Mouse (Mus musculus) neural tube, embryonic 12.5 days (tissue): ENCODE measurements at regions not wholly inside any gene's neighbourhood (a gene's known extent, or its start where the extent isn't known, plus 50 kb on each side); places are given as distances from the start of the nearest gene placed in this dataset.
A peak's percentile ranks its signal among the peaks of the same experiment; 100 is the strongest.

Experiments used
- ATAC-seq: fragments of 200-750 bp; cut with Nextera tagmentation; 2 replicates; pipeline ENCODE4 v1.8.0; 2017; ENCODE audit warnings: low read depth, mild to moderate bottlenecking, moderate TSS enrichment, moderate library complexity; ENCODE audit not compliant: low FRiP score
- H3K27ac ChIP-seq: fragments of 300-500 bp; sonication (generic); 2 replicates; pipeline ENCODE4 v1.5.1; 2016
- H3K27me3 ChIP-seq: fragments of 300-500 bp; sonication (generic); replicated peaks from 2 replicates; pipeline ENCODE4 v1.6.1; 2016; ENCODE audit warnings: mild to moderate bottlenecking
- H3K36me3 ChIP-seq: fragments of 300-500 bp; sonication (generic); 2 replicates; pipeline ENCODE4 v1.6.1; 2016; ENCODE audit warnings: mild to moderate bottlenecking
- H3K4me1 ChIP-seq: fragments of 300-500 bp; sonication (generic); 2 replicates; pipeline ENCODE4 v1.6.1; 2016
- H3K4me2 ChIP-seq: fragments of 300-500 bp; sonication (generic); replicated peaks from 2 replicates; pipeline ENCODE4 v1.6.1; 2016; ENCODE audit warnings: mild to moderate bottlenecking
- H3K4me3 ChIP-seq: fragments of 300-500 bp; sonication (generic); 2 replicates; pipeline ENCODE4 v1.5.1; 2016
- H3K9ac ChIP-seq: fragments of 300-500 bp; sonication (generic); 2 replicates; pipeline ENCODE4 v1.6.1; 2016; ENCODE audit warnings: mild to moderate bottlenecking
- H3K9me3 ChIP-seq: fragments of 300-500 bp; sonication (generic); 2 replicates; pipeline ENCODE4 v1.6.1; 2016; ENCODE audit warnings: mild to moderate bottlenecking
- WGBS: fragments of 180-500 bp; shearing (Covaris S2); methylation state at CpG from one replicate; pipeline ENCODE4 v1.1.7; 2016; 5-methylcytosine and 5-hydroxymethylcytosine counted together

DNA sequence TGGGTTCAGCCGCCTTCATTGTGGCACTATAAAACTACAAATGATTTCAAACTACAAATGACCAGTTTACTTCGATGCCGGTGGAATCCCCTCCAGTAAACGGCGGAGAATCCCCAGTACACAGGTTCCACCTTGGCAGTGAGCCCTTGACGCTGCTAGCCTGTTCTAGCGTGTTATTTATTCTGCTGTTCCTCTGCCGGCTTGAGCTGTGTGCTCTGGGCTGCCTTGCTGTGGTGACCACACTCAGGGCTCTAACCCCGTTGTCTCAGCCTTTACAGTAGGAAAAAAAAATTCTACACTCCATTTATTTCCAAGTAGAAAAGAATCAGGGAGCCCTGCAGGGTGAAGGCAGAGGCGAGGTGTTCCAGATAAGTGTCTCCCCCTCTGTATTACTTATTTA, 80.1 kb upstream of the Pcdh8 start:
- H3K4me2 ChIP-seq: no peak overlapping the region
- ATAC-seq: no peak
- H3K4me3 ChIP-seq: no peak overlapping the region
- no peaks in the 10 kb centered on the region; the same call in none of the 2 replicates for H3K27me3 ChIP-seq
- WGBS: 77% methylated on average over 10 of the region's 10 CpGs
- H3K9me3 ChIP-seq: no peaks in the 10 kb centered on the region
- no peak overlapping the region for H3K27ac ChIP-seq
- no peaks in the 10 kb centered on the region for H3K36me3 ChIP-seq
- peaks cover 11% of the 10 kb centered on the region; the same call in 1 of the 2 replicates for H3K4me1 ChIP-seq
- H3K9ac ChIP-seq: no peak overlapping the region

DNA sequence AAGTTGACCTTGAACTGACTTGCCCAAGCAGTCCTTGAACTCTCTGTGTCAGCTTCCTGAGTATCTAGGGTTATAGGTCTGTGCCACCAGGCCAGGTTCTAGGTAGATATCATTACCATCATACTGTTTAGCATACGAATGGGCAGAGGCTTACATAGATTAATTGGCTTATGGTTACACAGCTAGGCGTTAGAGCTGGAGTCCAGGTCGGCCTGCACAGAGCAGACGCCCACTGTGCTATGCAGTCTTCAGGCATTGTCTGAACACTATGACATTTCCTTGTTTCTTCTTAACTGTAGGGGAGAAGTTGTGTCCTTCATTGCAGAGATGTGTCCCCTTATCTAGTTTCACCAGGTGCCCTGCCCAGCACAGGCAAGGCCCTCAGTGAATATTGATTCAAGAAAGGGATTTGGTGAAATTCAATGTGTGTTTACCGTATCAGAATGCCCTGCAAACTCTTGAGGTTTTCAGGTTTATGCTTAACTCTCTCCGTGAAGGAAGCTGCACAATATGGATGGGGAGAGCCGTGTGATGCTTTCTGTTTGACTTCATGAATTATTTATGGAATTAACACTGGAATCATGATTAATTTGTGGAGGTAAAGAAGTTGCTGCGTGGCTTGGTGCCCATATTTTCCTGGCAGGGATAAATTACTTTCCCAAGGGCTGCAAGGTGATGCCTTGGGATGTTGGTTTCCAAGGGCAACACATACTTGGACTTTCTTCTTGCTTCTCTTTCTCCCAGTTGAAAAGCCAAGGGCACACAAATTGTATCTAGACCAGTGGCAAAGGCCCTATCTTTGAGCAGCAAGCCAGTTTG, 78.7 kb upstream of the Pcdh8 start:
- ATAC-seq: no peak
- H3K4me3 ChIP-seq: no peak overlapping the region
- no peaks in the 10 kb centered on the region for H3K36me3 ChIP-seq
- H3K9me3 ChIP-seq: no peaks in the 10 kb centered on the region
- no peak overlapping the region for H3K27ac ChIP-seq
- no peak overlapping the region for H3K4me2 ChIP-seq
- H3K4me1 ChIP-seq: peaks cover 11% of the 10 kb centered on the region; the same call in 1 of the 2 replicates
- whole genome bisulfite sequencing: 62% methylated on average over 8 of the region's 8 CpGs
- no peak overlapping the region for H3K9ac ChIP-seq
- H3K27me3 ChIP-seq: no peaks in the 10 kb centered on the region; the same call in none of the 2 replicates

DNA sequence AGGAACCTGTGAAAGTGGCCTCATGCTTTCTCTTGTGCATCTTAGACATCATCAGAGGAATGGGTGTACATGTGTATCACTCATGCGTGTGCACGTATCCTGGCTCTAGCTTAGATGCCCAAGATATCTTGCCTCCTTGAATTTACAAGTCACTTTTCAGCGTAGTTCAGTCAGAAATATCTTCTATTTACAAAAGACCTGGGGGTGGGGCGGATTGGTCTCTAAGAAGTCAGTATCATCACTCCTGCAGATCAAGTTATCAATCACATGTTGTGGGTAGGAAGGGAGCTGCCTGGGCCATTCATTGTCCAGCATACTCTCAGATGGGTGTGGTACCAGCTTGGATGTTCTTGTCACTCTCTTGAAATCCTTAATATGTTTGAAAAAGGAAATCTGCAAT, 77.0 kb upstream of the Pcdh8 start:
- Histone ChIP-seq H3K4me1 (peaks cover 11% of the 10 kb centered on the region; the same call in 1 of the 2 replicates), H3K27ac (no peak overlapping the region), H3K27me3 (no peaks in the 10 kb centered on the region; the same call in none of the 2 replicates), H3K4me3 (no peak overlapping the region), H3K4me2 (no peak overlapping the region), H3K36me3 (no peaks in the 10 kb centered on the region), H3K9me3 (no peaks in the 10 kb centered on the region), H3K9ac (no peak overlapping the region)
- no peak for ATAC-seq
- WGBS: 89% methylated on average over 4 of the region's 4 CpGs

DNA sequence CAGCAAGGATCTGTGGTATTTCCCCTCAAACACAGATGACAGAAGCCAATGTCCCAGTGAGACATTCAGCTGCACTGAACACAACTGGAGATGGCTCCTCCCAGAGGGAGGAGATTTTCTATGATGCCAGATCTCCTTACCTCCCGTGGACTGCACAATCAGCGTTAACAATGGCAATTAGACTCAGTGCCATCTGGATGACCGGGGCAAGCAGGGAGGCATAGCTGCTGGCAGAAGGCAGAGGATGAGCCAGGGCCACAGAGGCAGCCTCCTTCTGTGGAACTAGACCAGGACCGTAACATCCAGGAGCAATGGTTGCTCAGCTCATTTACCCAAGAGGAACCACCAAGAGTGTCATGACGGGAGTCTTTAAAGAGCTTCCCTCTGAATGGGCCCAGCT, 73.2 kb upstream of the Pcdh8 start:
- ATAC-seq: no peak
- Histone ChIP-seq H3K9ac (no peak overlapping the region), H3K36me3 (no peaks in the 10 kb centered on the region), H3K27me3 (no peaks in the 10 kb centered on the region; the same call in 1 of the 2 replicates), H3K27ac (no peak overlapping the region), H3K4me1 (no peaks in the 10 kb centered on the region), H3K9me3 (no peaks in the 10 kb centered on the region), H3K4me2 (no peak overlapping the region), H3K4me3 (no peak overlapping the region)
- WGBS: 56% methylated on average over 5 of the region's 5 CpGs

DNA sequence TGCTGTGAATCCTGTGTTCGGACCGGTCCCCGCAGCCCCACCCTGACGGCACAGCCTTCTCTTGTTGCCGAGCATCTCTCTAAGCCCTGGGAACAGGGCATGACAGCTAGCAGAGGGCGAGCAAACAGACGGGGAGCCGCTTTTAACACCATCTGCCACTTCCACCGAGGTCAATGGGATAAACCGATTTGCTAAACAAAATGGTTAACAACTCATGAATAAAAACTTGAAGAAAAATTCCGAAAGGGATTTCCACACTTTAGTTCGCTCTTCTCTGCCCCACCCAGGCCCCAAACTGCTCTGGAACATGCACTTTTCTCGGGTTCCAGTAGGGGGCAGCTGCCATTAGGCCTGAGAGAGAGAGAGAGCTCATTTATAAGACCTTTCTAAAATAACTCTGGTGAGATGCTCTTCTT, 72.0 kb upstream of the Pcdh8 start:
- Histone ChIP-seq H3K27ac (no peak overlapping the region), H3K36me3 (no peaks in the 10 kb centered on the region), H3K27me3 (no peaks in the 10 kb centered on the region; the same call in 1 of the 2 replicates), H3K9me3 (no peaks in the 10 kb centered on the region), H3K9ac (no peak overlapping the region), H3K4me2 (peak overlapping the region; percentile 22; the same call in 1 of the 2 replicates), H3K4me1 (no peaks in the 10 kb centered on the region), H3K4me3 (no peak overlapping the region)
- ATAC-seq: peak; percentile 65; the same call in 1 of the 2 replicates
- 7% methylated on average over 13 of the region's 13 CpGs for WGBS

DNA sequence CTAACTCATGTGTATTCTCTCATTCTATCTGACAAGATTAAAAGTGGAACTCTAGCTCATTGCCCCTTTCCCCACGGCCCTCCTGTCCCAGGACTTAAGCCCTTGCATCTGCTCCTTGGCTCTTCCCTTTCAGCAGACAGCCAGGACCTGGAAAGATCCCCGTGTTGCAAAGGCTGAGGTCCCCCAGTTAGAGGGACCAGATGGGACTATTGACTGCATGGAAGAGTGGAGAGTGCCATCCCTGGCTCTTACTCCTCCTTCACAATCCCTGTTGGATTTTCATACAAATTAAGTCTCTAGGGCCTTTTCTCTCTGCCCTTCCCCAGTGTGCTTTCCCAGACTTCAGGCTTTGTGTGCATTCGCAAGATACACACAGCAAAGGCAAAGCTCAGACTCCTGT, 71.6 kb upstream of the Pcdh8 start:
- no peaks in the 10 kb centered on the region for H3K9me3 ChIP-seq
- H3K9ac ChIP-seq: no peak overlapping the region
- H3K4me3 ChIP-seq: no peak overlapping the region
- no peaks in the 10 kb centered on the region; the same call in 1 of the 2 replicates for H3K27me3 ChIP-seq
- H3K36me3 ChIP-seq: no peaks in the 10 kb centered on the region
- no peak for ATAC-seq
- peak overlapping the region; percentile 22; the same call in 1 of the 2 replicates for H3K4me2 ChIP-seq
- no peak overlapping the region for H3K27ac ChIP-seq
- WGBS: 30% methylated on average over 3 of the region's 3 CpGs
- H3K4me1 ChIP-seq: no peaks in the 10 kb centered on the region

DNA sequence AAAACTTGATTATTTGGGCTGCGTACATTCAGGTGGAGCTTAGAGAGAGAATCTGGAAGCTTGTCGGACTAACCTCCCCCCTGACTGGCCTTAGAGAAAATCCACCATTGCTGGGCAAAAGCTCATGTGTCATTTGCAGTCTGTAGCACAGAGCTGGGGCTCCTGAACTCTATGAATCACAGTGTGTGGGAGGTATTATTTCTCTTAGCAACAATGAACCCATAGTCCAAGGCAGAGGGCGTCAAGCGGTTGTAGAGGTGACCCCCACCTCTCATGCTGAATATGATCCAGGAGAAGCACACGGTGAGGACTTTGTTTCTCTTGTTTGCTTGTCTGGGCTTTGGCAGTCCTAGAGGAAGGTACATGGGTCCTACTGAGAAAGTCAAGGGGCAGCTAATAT, 66.0 kb upstream of the Pcdh8 start:
- Histone ChIP-seq H3K4me1 (no peaks in the 10 kb centered on the region), H3K9me3 (no peaks in the 10 kb centered on the region), H3K4me3 (no peak overlapping the region), H3K36me3 (no peaks in the 10 kb centered on the region), H3K9ac (no peak overlapping the region), H3K27me3 (no peaks in the 10 kb centered on the region), H3K27ac (no peak overlapping the region), H3K4me2 (no peak overlapping the region)
- ATAC-seq: no peak
- WGBS: 50% methylated on average over 5 of the region's 5 CpGs

DNA sequence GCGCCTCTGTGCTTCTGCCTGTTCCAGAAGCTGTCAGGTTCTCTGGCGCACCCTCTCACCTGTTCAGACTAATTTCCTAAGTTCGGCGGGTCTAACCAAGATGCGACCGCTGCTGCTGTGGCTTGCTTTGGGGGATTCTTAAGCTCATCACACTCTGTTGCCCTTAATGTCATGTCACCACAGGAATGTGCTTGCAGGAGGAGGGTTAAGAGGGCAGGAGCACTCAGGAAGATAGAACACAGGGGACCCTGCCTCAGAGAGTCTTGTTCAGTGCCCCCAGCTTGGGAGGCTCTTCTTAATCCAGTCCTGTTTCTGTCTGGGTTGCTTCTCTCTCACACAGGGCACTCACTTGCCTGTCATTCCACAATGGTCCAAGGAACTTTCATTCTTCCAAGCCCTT, 65.1 kb upstream of the Pcdh8 start:
- Histone ChIP-seq H3K27ac (no peak overlapping the region), H3K9ac (no peak overlapping the region), H3K4me1 (no peaks in the 10 kb centered on the region), H3K4me2 (no peak overlapping the region), H3K27me3 (no peaks in the 10 kb centered on the region), H3K4me3 (no peak overlapping the region), H3K36me3 (no peaks in the 10 kb centered on the region), H3K9me3 (no peaks in the 10 kb centered on the region)
- ATAC-seq: no peak
- 92% methylated on average over 5 of the region's 6 CpGs for WGBS

DNA sequence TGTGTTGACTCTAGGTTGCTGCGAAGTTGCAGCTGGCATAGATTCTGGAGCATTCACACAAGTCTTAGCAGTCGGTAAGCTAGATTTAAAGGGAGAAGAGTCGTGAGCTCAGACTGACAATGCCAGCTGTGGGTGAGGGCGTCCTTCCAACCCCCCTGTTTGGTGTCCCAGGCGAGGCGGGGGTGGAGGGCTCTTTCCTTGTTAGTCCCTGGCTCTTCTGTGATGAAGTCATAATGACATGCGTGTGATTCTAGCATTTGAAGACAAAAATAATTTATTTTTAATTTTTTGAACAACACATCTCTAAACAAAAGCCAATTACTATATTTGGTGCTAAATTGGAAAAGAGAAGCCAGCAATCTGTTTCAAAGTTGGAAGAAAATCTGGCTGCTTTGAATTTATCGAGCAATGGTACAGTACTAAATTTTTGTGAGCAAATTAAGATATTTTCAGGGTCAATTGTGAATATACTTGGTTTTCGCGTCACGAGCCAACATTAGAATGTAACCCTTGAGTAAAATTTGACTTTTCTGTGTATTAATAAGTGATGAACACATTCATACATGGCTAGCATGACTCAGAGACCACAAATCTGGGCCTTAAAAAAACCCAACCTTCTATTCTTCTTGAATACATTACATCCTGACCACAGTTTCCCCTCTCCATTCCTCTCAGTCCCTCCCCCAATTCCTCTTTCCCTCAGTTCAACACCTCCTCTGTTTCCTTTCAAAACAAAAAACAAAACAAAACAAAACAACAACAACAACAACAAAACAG, 53.7 kb upstream of the Pcdh8 start:
- WGBS: 93% methylated on average over 11 of the region's 11 CpGs
- no peak for ATAC-seq
- Histone ChIP-seq H3K4me2 (no peak overlapping the region), H3K36me3 (no peaks in the 10 kb centered on the region), H3K9ac (no peak overlapping the region), H3K27me3 (no peaks in the 10 kb centered on the region), H3K4me3 (no peak overlapping the region), H3K27ac (no peak overlapping the region), H3K4me1 (peaks cover 5% of the 10 kb centered on the region; the same call in 1 of the 2 replicates), H3K9me3 (no peaks in the 10 kb centered on the region)

DNA sequence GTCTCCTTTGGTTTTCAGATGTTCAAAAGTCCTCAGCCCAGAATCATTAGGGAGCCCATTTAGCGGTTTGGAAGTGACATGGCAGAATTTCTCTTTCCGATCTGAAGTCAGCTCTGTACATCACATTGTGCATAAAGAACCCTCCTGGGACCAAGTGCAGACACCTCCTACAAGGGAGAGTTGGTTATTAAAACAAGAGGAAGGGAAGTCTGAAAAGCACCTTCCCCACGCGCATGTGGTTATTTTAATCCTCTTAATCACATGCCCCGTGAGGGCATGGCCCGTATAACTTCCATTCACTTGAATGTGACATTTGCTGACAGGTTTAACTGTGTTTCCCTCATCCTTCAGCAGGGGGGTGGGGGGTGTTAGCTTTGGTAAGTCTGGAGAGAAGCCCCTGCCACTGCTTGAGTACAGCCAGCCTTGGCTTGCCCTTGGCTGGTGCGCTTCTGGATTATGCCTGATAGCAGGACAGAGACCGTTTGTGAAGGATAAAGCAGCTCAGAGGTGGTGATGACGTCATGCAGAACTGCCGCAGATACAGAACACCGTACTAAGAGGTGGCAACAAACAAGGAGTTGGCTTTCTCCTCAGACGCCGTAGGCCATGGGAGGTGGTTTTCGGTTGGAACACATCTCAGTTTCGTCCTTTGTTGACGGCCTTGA, 51.5 kb upstream of the Pcdh8 start:
- H3K4me2 ChIP-seq: no peak overlapping the region
- no peak for ATAC-seq
- H3K9me3 ChIP-seq: no peaks in the 10 kb centered on the region
- H3K36me3 ChIP-seq: no peaks in the 10 kb centered on the region
- 86% methylated on average over 16 of the region's 16 CpGs for WGBS
- H3K9ac ChIP-seq: no peak overlapping the region
- no peaks in the 10 kb centered on the region for H3K27me3 ChIP-seq
- H3K4me1 ChIP-seq: peaks cover 5% of the 10 kb centered on the region; the same call in 1 of the 2 replicates
- H3K27ac ChIP-seq: no peak overlapping the region
- no peak overlapping the region for H3K4me3 ChIP-seq

DNA sequence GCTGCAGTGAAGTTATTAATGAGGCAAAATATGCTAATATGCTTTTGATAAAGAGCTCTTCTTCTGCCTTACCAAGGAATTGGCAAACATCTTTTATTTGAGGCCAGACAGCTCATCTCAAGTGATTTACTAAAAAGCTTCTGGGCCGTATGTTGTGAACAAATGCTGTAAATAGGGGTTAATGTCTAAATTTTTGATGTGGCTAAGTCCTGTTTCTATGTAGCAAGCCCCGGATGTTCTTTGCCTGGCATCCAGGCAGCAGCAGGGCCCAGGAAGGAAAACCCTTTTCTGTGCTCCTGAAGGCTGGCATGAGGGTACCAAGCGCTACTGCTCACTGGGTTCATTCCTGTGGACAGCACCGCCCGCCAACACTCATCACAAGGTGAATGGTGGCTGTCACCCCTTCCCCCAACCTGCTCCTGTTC, 50.9 kb upstream of the Pcdh8 start:
- Histone ChIP-seq H3K9ac (no peak overlapping the region), H3K4me2 (no peak overlapping the region), H3K9me3 (no peaks in the 10 kb centered on the region), H3K27ac (no peak overlapping the region), H3K36me3 (no peaks in the 10 kb centered on the region), H3K4me1 (peaks cover 5% of the 10 kb centered on the region; the same call in 1 of the 2 replicates), H3K4me3 (no peak overlapping the region), H3K27me3 (no peaks in the 10 kb centered on the region)
- 75% methylated on average over 5 of the region's 5 CpGs for WGBS
- ATAC-seq: no peak
